Mouse (Mus musculus) cerebellum, adult 2 months (tissue): ENCODE measurements around the gene Ctxn1.

Experiments
- CTCF ChIP-seq: fragments of 200-500 bp; IDR thresholded peaks from 2 replicates; pipeline ENCODE4 v1.5.1; 2011; ENCODE audit warnings: low read depth, mild to moderate bottlenecking, control low read depth, low read length, moderate library complexity, borderline replicate concordance; ENCODE audit not compliant: insufficient read depth
- POLR2A ChIP-seq: fragments of 200-500 bp; IDR thresholded peaks from 2 replicates; pipeline ENCODE4 v1.6.1; 2011; ENCODE audit warnings: low read length, control low read depth, borderline replicate concordance; ENCODE audit not compliant: insufficient read depth

DNA sequence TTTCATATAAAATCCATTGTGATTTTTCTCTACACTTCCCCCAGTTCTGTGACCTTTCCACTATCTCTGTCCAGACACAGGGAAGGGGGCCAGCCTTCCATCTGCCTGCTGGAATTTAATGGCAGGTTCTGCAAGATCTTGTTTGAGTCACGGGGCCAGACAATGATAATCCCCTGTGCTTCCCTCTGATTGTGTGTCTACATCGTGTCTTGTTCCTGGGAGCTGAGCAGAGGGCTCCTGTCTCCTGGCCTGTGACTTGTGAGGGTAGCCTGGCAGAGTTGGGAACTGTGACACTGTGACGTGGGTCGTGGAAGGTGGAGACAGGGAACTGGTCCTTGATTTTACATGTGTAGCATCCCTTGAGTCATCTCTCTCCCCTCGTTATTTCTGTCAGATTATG lies 29.3 kb downstream of the Ctxn1 start:
- no peak for TF ChIP-seq CTCF
- no peak for TF ChIP-seq POLR2A
